Mouse (Mus musculus) G1E (cell line): Measurements from ENCODE around the gene Rhbdd1.

ENCODE experiments used
- CTCF ChIP-seq: IDR thresholded peaks from 2 replicates; pipeline ENCODE4 v1.5.1; 2012; ENCODE audit warnings: low read depth, low read length, inconsistent platforms, mixed read lengths
- POLR2AphosphoS5 ChIP-seq: IDR thresholded peaks from 2 replicates; pipeline ENCODE4 v1.6.1; 2012; ENCODE audit warnings: low read depth, low read length, inconsistent platforms; ENCODE audit not compliant: insufficient replicate concordance

- TF ChIP-seq CTCF: no peak
- no peak for TF ChIP-seq POLR2AphosphoS5
Measured at GRCm38 (mm10) chr1:82389371-82389770, 73.1 kb downstream of the Rhbdd1 start.
